Mouse (Mus musculus): ENCODE results near the gene Kcnn1.

DNA sequence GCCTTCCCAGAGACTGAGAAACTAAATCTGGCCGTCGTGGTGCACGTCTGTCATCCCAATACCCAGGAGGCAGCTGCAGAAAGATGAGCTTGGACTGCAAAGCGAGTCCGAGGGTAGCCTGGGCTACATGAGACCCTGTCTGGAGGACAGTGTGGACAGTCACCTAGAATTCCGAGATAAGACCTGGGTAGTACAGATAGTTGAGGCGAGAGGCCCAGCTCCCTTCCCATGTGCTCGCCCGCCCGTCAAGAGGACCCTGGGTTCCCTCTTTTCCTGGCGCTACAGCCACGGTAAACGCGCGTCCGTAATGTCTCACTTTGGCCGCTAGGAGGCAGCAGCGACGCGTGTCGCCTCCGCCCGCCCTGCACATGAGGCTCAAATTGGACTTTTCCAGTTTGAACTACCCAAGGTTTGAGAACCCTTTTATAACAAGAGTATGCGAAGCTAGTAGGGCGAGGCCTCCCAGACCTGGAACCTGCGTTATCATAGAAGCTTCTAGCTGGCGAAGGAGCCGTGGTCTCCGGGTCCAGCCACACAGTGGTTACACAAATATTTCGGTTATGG lies 41.6 kb downstream of the Kcnn1 start:
- TF ChIP-seq CTCF (IDR thresholded peaks at IDR 0.05; ENCODE audit: control insufficient read depth, insufficient read depth, insufficient read length): peak; percentile 92
- no peak for TF ChIP-seq USF1 (IDR thresholded peaks at IDR 0.05; ENCODE audit: low read depth)
- TF ChIP-seq MAX (IDR thresholded peaks at IDR 0.05): no peak
- no peak for TF ChIP-seq FOSL1 (IDR thresholded peaks at IDR 0.05; ENCODE audit: insufficient read depth, low read length, poor library complexity, severe bottlenecking)
